Mouse (Mus musculus) myocyte (in vitro differentiated cells): ENCODE results near the gene Zic5. TPM values are rescaled to one million over a fixed set of nuclear protein-coding genes. Genes with fewer than 3 reads are reported as not detected.

Experiments used
- H3K27me3 ChIP-seq: one replicate; pipeline ENCODE4 v1.6.1; 2011; ENCODE audit not compliant: control insufficient read depth, insufficient read depth, insufficient read length
- H3K36me3 ChIP-seq: one replicate; pipeline ENCODE4 v1.6.1; 2011; ENCODE audit not compliant: control insufficient read depth, insufficient read depth
- H3K4me2 ChIP-seq: one replicate; pipeline ENCODE4 v1.6.1; 2011; ENCODE audit warnings: low read depth, control low read depth
- H3K4me3 ChIP-seq: one replicate; pipeline ENCODE4 v1.5.1; 2011; ENCODE audit warnings: mild to moderate bottlenecking, control low read depth, moderate library complexity
- H3K79me2 ChIP-seq: one replicate; pipeline ENCODE4 v1.6.1; 2011; ENCODE audit not compliant: control insufficient read depth, insufficient read depth
- H3ac ChIP-seq: one replicate; pipeline ENCODE4 v1.6.1; 2011; ENCODE audit not compliant: control insufficient read depth, insufficient read length
- CEBPB ChIP-seq: IDR thresholded peaks from 2 replicates; pipeline ENCODE4 v1.6.1; 2011; ENCODE audit warnings: mild to moderate bottlenecking, moderate library complexity; ENCODE audit not compliant: poor library complexity, insufficient read depth, severe bottlenecking
- E2F4 ChIP-seq: IDR thresholded peaks from one replicate; pipeline ENCODE4 v1.6.1; 2011; ENCODE audit warnings: mild to moderate bottlenecking, control low read depth, moderate library complexity; ENCODE audit not compliant: insufficient read depth
- MAX ChIP-seq: IDR thresholded peaks from one replicate; pipeline ENCODE4 v1.6.1; 2011; ENCODE audit warnings: low read depth, mild to moderate bottlenecking, control low read depth
- MYOD1 ChIP-seq, 3 experiments: IDR thresholded peaks; one replicate each; pipeline ENCODE4 v1.6.1; 2011; ENCODE audit warnings: control low read depth in 2 of 3, low read depth in 2 of 3, mild to moderate bottlenecking in 2 of 3, moderate library complexity in 1 of 3; ENCODE audit not compliant: insufficient read length in 2 of 3, control insufficient read depth in 1 of 3
- MYOG ChIP-seq, 3 experiments: IDR thresholded peaks; one replicate each; pipeline ENCODE4 v1.6.1; 2011; ENCODE audit warnings: control low read depth in 2 of 3, low read depth in 2 of 3, mild to moderate bottlenecking in 2 of 3; ENCODE audit not compliant: insufficient read length in 2 of 3, control insufficient read depth in 1 of 3, insufficient read depth in 1 of 3
- POLR2A ChIP-seq: IDR thresholded peaks from one replicate; pipeline ENCODE4 v1.6.1; 2011; ENCODE audit warnings: low read depth, mild to moderate bottlenecking, control low read depth, moderate library complexity; ENCODE audit not compliant: insufficient read length
- POLR2AphosphoS2 ChIP-seq: IDR thresholded peaks from one replicate; pipeline ENCODE4 v1.6.1; 2011; ENCODE audit warnings: low read depth, control low read depth; ENCODE audit not compliant: insufficient read length
- REST ChIP-seq: IDR thresholded peaks from one replicate; pipeline ENCODE4 v1.6.1; 2011; ENCODE audit warnings: mild to moderate bottlenecking, control low read depth, moderate library complexity; ENCODE audit not compliant: insufficient read depth, insufficient read length
- SRF ChIP-seq: IDR thresholded peaks from one replicate; pipeline ENCODE4 v1.6.1; 2011; ENCODE audit warnings: low read depth; ENCODE audit not compliant: control insufficient read depth, insufficient read length
- TCF12 ChIP-seq: IDR thresholded peaks from one replicate; pipeline ENCODE4 v1.6.1; 2011; ENCODE audit warnings: mild to moderate bottlenecking, control low read depth; ENCODE audit not compliant: poor library complexity, insufficient read depth, severe bottlenecking
- TCF3 ChIP-seq: IDR thresholded peaks from one replicate; pipeline ENCODE4 v1.6.1; 2011; ENCODE audit warnings: low read depth, control low read depth; ENCODE audit not compliant: insufficient read length
- USF1 ChIP-seq: IDR thresholded peaks from one replicate; pipeline ENCODE4 v1.6.1; 2011; ENCODE audit warnings: low read depth, mild to moderate bottlenecking, control low read depth, moderate library complexity
- polyA plus RNA-seq: library from polyadenylated mRNA; unstranded; fragments of >200 nt; fragmentation: generic; extraction: Trizol; gene quantifications from one replicate; pipeline ENCODE4 v1.2.1, GENCODE M21; 2012; ENCODE audit warnings: missing spikeins

Gene Zic5
- polyA plus RNA-seq, 1 experiment: 0.42 TPM

GRCm38 (mm10) chr14:122492015-122492414 is 26.5 kb upstream of the Zic5 start:
- H3K4me3 ChIP-seq: no peak overlapping the region
- no peak for TF ChIP-seq SRF
- H3K79me2 ChIP-seq: no peaks in the 10 kb centered on the region
- H3K36me3 ChIP-seq: no peaks in the 10 kb centered on the region
- H3K4me2 ChIP-seq: no peak overlapping the region
- peaks cover 16% of the 10 kb centered on the region for H3K27me3 ChIP-seq
- no peak overlapping the region for H3ac ChIP-seq

GRCm38 (mm10) chr14:122491521-122491920 is 26.0 kb upstream of the Zic5 start:
- no peak overlapping the region for H3ac ChIP-seq

GRCm38 (mm10) chr14:122490441-122491328 is 25.2 kb upstream of the Zic5 start, which contains the start of gene Gm10837:
Gm10837 (plus strand) TSS chr14:122490586.
- no peaks in the 10 kb centered on the region for H3K36me3 ChIP-seq
- TF ChIP-seq USF1: no peak
- no peak for TF ChIP-seq SRF
- TF ChIP-seq CEBPB: no peak
- TF ChIP-seq MYOG (IDR thresholded peaks at IDR 0.05; ENCODE audit: control insufficient read depth in 1 of 3, insufficient read depth in 1 of 3, insufficient read length in 2 of 3, low read depth in 2 of 3): no peak
- TF ChIP-seq TCF3: no peak
- no peak for TF ChIP-seq REST
- TF ChIP-seq MYOD1 (IDR thresholded peaks at IDR 0.05; ENCODE audit: control insufficient read depth in 1 of 3, insufficient read length in 2 of 3, low read depth in 2 of 3): no peak
- no peak for TF ChIP-seq TCF12
- no peak for TF ChIP-seq E2F4
- no peak for TF ChIP-seq POLR2AphosphoS2
- TF ChIP-seq MAX: no peak
- TF ChIP-seq POLR2A: no peak
- no peaks in the 10 kb centered on the region for H3K79me2 ChIP-seq
- no peak within 1 kb of the TSS for H3ac ChIP-seq
- H3K4me3 ChIP-seq: no peak within 1 kb of the TSS
- H3K4me2 ChIP-seq: peak within 1 kb of the TSS; percentile 46
- H3K27me3 ChIP-seq: peaks cover 12% of the 10 kb centered on the region

More at GRCm38 (mm10) chr14:122491521-122491920, 26.0 kb upstream of the Zic5 start:
- no peak overlapping the region for H3K4me3 ChIP-seq
- no peak overlapping the region for H3K4me2 ChIP-seq
- H3K79me2 ChIP-seq: no peaks in the 10 kb centered on the region
- peaks cover 16% of the 10 kb centered on the region for H3K27me3 ChIP-seq
- no peaks in the 10 kb centered on the region for H3K36me3 ChIP-seq
- TF ChIP-seq E2F4 (no peak), POLR2A (no peak), MAX (no peak), TCF3 (no peak), MYOD1 (IDR thresholded peaks at IDR 0.05; ENCODE audit: control insufficient read depth in 1 of 3, insufficient read length in 2 of 3, low read depth in 2 of 3) (no peak), CEBPB (no peak), REST (no peak), TCF12 (no peak), POLR2AphosphoS2 (no peak), SRF (no peak), MYOG (IDR thresholded peaks at IDR 0.05; ENCODE audit: control insufficient read depth in 1 of 3, insufficient read depth in 1 of 3, insufficient read length in 2 of 3, low read depth in 2 of 3) (no peak), USF1 (no peak)

DNA sequence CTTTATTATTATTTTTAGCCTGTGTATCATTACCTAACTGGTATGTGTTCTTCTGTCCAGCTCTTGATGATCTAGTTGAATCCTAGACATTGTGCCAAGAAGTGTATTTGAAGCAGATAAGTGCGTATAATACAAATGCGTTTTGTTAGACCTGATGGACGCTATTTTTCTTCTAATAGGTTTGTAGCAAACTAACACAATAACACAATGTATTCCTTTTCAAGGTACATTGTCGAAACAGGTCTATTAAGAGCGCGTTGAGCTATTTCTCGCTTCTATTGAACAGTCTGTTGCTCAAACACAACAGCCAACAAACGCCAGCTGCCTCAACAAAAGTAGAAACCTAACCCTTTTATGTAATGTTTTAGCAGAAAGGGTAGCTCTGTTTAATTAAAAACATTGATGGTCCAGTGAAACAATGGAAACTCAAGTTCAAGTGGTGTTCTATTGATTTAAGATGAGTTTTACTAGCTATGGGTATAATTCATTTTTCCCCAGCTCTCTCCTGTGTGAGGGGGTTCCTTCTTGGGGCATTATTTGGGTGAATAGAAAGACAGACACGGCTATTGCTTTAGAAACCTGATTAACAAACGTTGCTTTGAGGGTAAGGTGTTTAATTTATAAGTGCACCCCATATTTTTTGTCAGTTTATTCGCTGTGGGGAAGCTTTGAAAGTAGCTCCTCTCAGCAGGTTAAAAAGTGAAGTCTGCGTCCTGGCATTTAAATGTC is 24.4 kb upstream of the Zic5 start:
- TF ChIP-seq E2F4 (no peak), SRF (no peak), TCF12 (no peak), POLR2A (no peak), USF1 (no peak), CEBPB (no peak)
- peaks cover 17% of the 10 kb centered on the region for H3K27me3 ChIP-seq
- H3K79me2 ChIP-seq: no peaks in the 10 kb centered on the region
- no peak overlapping the region for H3ac ChIP-seq
- no peaks in the 10 kb centered on the region for H3K36me3 ChIP-seq
- H3K4me2 ChIP-seq: no peak overlapping the region
- no peak overlapping the region for H3K4me3 ChIP-seq

DNA sequence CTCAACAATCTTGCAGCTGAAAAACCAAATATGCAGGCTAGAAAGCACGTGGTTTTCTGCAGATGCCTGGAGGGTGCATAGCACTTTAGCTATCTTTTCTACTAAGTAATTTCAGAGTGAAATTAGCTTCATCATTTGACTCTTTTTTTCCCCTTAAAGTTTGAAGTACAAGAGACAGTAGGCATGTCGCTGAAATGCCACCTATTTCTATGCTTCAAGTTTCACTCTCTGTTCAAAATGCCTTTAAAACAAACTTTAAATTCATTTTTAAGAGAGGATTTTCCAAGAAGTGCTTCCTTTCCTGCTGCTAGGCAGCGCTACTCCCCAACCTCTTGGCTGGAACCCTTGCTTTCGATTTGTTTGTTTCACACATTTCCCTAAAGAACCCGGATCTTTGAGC is 23.6 kb upstream of the Zic5 start:
- Histone ChIP-seq H3K79me2 (no peaks in the 10 kb centered on the region), H3K4me3 (no peak overlapping the region), H3K4me2 (peak overlapping the region; percentile 46), H3K36me3 (no peaks in the 10 kb centered on the region), H3ac (no peak overlapping the region), H3K27me3 (peaks cover 25% of the 10 kb centered on the region)
- TF ChIP-seq SRF: no peak
- TF ChIP-seq REST: no peak
- no peak for TF ChIP-seq POLR2A
- TF ChIP-seq TCF3: no peak
- TF ChIP-seq MYOG (IDR thresholded peaks at IDR 0.05; ENCODE audit: control insufficient read depth in 1 of 3, insufficient read depth in 1 of 3, insufficient read length in 2 of 3, low read depth in 2 of 3): no peak
- TF ChIP-seq MYOD1 (IDR thresholded peaks at IDR 0.05; ENCODE audit: control insufficient read depth in 1 of 3, insufficient read length in 2 of 3, low read depth in 2 of 3): no peak
- TF ChIP-seq POLR2AphosphoS2: no peak
- no peak for TF ChIP-seq TCF12
- no peak for TF ChIP-seq CEBPB
- TF ChIP-seq MAX: no peak
- no peak for TF ChIP-seq E2F4
- no peak for TF ChIP-seq USF1
